In genomic region chr13:57316211-57317005, GRCm38 (mm10) we compare ENCODE assay signal across 12 mouse cellular contexts.
DNase-seq lines count a peak whose midpoint lies in the region; ATAC-seq and TF ChIP-seq lines count a peak whose summit lies in the region.
"Had no signal": no experiment of that assay in that cellular context is flagged by ENCODE, and none has a peak within 500 bp of the region (broad histone marks: within the 10 kb centered on the region; RNA-seq: fewer than 3 reads in every experiment).

No protein-coding gene starts in this region.

- peak; percentile 33 to 53 for DNase-seq in cerebellum, postnatal 10 days
- DNase-seq in cerebellum, adult 2 months, result no peak
- DNase-seq in lung, embryonic 14.5 days, result peak; percentile 5
- no peak for DNase-seq in lung, postnatal 10 days
- DNase-seq in stomach, postnatal 0 days (ENCODE audit: low spot score), result no peak
- no peak for DNase-seq in frontal cortex, postnatal 36 days (ENCODE audit: low spot score in 2 of 2)
- DNase-seq in c-Kit-positive CD71-positive TER-119-positive erythroid progenitor cells, embryonic 14.5 days (ENCODE audit: low spot score), result no peak
- DNase-seq: kidney, postnatal 25 days; lung, postnatal 4 days had no signal

- H3K4me2 ChIP-seq in lung, embryonic 14.5 days, result no peak overlapping the region
- no peak overlapping the region for H3K4me2 ChIP-seq in limb, embryonic 12.5 days
- no peak overlapping the region for H3K4me2 ChIP-seq in stomach, postnatal 0 days (replicated peaks; ENCODE audit: low read depth)
- H3K4me2 ChIP-seq: limb, embryonic 13.5 days had no signal

- H3K36me3 ChIP-seq in lung, embryonic 14.5 days (ENCODE audit: insufficient read depth), result no peaks in the 10 kb centered on the region
- H3K36me3 ChIP-seq in limb, embryonic 12.5 days, result no peaks in the 10 kb centered on the region
- H3K36me3 ChIP-seq in stomach, postnatal 0 days (ENCODE audit: control insufficient read depth, insufficient read depth, low read length), result no peaks in the 10 kb centered on the region
- H3K36me3 ChIP-seq: G1E; limb, embryonic 13.5 days had no signal

- no peaks in the 10 kb centered on the region for H3K27me3 ChIP-seq in cerebellum, adult 2 months (ENCODE audit: control insufficient read depth, insufficient read depth, low read length)
- H3K27me3 ChIP-seq in lung, embryonic 14.5 days (ENCODE audit: insufficient read depth, low read length), result no peaks in the 10 kb centered on the region
- H3K27me3 ChIP-seq in limb, embryonic 12.5 days, result no peaks in the 10 kb centered on the region
- H3K27me3 ChIP-seq in stomach, postnatal 0 days (ENCODE audit: control insufficient read depth, insufficient read depth, low read length), result no peaks in the 10 kb centered on the region
- H3K27me3 ChIP-seq: limb, embryonic 13.5 days had no signal

- H3K9ac ChIP-seq in lung, embryonic 14.5 days, result no peak overlapping the region
- H3K9ac ChIP-seq in limb, embryonic 12.5 days (replicated peaks), result no peak overlapping the region
- H3K9ac ChIP-seq in stomach, postnatal 0 days (ENCODE audit: low read length), result no peak overlapping the region
- H3K9ac ChIP-seq: limb, embryonic 13.5 days had no signal

- no peak overlapping the region for H3K4me3 ChIP-seq in cerebellum, adult 2 months (replicated peaks; ENCODE audit: insufficient read depth, low read depth, low read length)
- no peak overlapping the region for H3K4me3 ChIP-seq in lung, embryonic 14.5 days (ENCODE audit: low read depth, low read length)
- no peak overlapping the region for H3K4me3 ChIP-seq in limb, embryonic 12.5 days (replicated peaks)
- H3K4me3 ChIP-seq in stomach, postnatal 0 days (ENCODE audit: low read depth, low read length), result no peak overlapping the region
- H3K4me3 ChIP-seq: limb, embryonic 13.5 days had no signal

- WGBS in cerebellum, adult 2 months, result 32% methylated on average over 11 of the region's 11 CpGs
- 33% methylated on average over 11 of the region's 11 CpGs for WGBS in lung, embryonic 14.5 days
- WGBS in limb, embryonic 12.5 days, result 28% methylated on average over 11 of the region's 11 CpGs
- 40% methylated on average over 11 of the region's 11 CpGs for WGBS in stomach, postnatal 0 days

- TF ChIP-seq EP300 in stomach, postnatal 0 days (optimal IDR thresholded peaks at IDR 0.05), result no peak

- H3K4me1 ChIP-seq in cerebellum, adult 2 months (ENCODE audit: control insufficient read depth, insufficient read depth, low read length), result no peaks in the 10 kb centered on the region
- no peaks in the 10 kb centered on the region; the same call in 1 of the 2 replicates for H3K4me1 ChIP-seq in lung, embryonic 14.5 days (ENCODE audit: insufficient read depth)
- H3K4me1 ChIP-seq in limb, embryonic 12.5 days (replicated peaks), result peaks cover 11% of the 10 kb centered on the region
- no peaks in the 10 kb centered on the region for H3K4me1 ChIP-seq in stomach, postnatal 0 days (replicated peaks; ENCODE audit: control insufficient read depth, insufficient read depth)

- ATAC-seq in lung, embryonic 14.5 days (ENCODE audit: insufficient read depth), result no peak
- ATAC-seq in limb, embryonic 12.5 days (ENCODE audit: insufficient number of reproducible peaks, insufficient read depth, low FRiP score, low TSS enrichment, low read depth), result no peak
- no peak; the same call in 1 of the 2 replicates for ATAC-seq in stomach, postnatal 0 days (ENCODE audit: low FRiP score, low TSS enrichment)

- TF ChIP-seq CTCF in cerebellum, adult 2 months (IDR thresholded peaks at IDR 0.05; ENCODE audit: borderline replicate concordance, insufficient read depth, low read depth, low read length), result no peak
- no peak for TF ChIP-seq CTCF in lung, embryonic 14.5 days (IDR thresholded peaks at IDR 0.05; ENCODE audit: low read depth)
- 0 out of 2 replicates have a peak, but pooled peaks have one; percentile 1 for TF ChIP-seq CTCF in stomach, postnatal 0 days (IDR thresholded peaks at IDR 0.05; ENCODE audit: low read depth)

- H3K9me3 ChIP-seq in lung, embryonic 14.5 days (ENCODE audit: low read depth, low read length), result no peaks in the 10 kb centered on the region
- no peaks in the 10 kb centered on the region for H3K9me3 ChIP-seq in limb, embryonic 12.5 days
- H3K9me3 ChIP-seq in stomach, postnatal 0 days (ENCODE audit: control insufficient read depth, low read length), result no peaks in the 10 kb centered on the region
- H3K9me3 ChIP-seq: limb, embryonic 13.5 days had no signal

- no peak overlapping the region for H3K27ac ChIP-seq in cerebellum, adult 2 months (ENCODE audit: insufficient read depth, low read length)
- H3K27ac ChIP-seq in lung, embryonic 14.5 days (ENCODE audit: low read depth), result no peak overlapping the region
- peak overlapping the region; percentile 25; the same call in 1 of the 2 replicates for H3K27ac ChIP-seq in limb, embryonic 12.5 days
- H3K27ac ChIP-seq in stomach, postnatal 0 days (replicated peaks), result no peak overlapping the region
- H3K27ac ChIP-seq: limb, embryonic 13.5 days had no signal

- TF ChIP-seq POLR2A in cerebellum, adult 2 months (IDR thresholded peaks at IDR 0.05; ENCODE audit: borderline replicate concordance, insufficient read depth, low read length), result no peak

Comparison
In these comparisons a context has a peak if more than half of its experiments do, and no peak if none do; other contexts are left out.
1. DNase-seq: peak in cerebellum, postnatal 10 days (2 of 2) and lung, embryonic 14.5 days (single experiment); none in cerebellum, adult 2 months (0 of 2), lung, postnatal 10 days (single experiment), stomach, postnatal 0 days (single experiment), frontal cortex, postnatal 36 days (0 of 2) and c-Kit-positive CD71-positive TER-119-positive erythroid progenitor cells, embryonic 14.5 days (single experiment).